Mouse (Mus musculus) brain, embryonic 14.5 days (tissue): Measurements from ENCODE around the gene Commd1. TPM values are rescaled to one million over a fixed set of nuclear protein-coding genes. Genes with fewer than 3 reads are reported as not detected.

ENCODE experiments used
- DNase-seq: peaks from one replicate; pipeline ENCODE4 v3.0.0-alpha.2; 2011; ENCODE audit warnings: low read depth
- CTCF ChIP-seq: fragments of 200-500 bp; IDR thresholded peaks from 2 replicates; pipeline ENCODE4 v1.5.1; 2012; ENCODE audit warnings: inconsistent platforms, mild to moderate bottlenecking, moderate library complexity, borderline replicate concordance; ENCODE audit not compliant: insufficient read depth, insufficient read length; ENCODE audit errors: extremely low read depth
- POLR2A ChIP-seq: fragments of 200-500 bp; IDR thresholded peaks from 2 replicates; pipeline ENCODE4 v1.6.1; 2012; ENCODE audit warnings: mild to moderate bottlenecking, inconsistent platforms, borderline replicate concordance; ENCODE audit not compliant: poor library complexity, insufficient read depth, insufficient read length, severe bottlenecking; ENCODE audit errors: extremely low read depth
- polyA plus RNA-seq: library from polyadenylated mRNA; depleted of rRNA; stranded (reverse); fragments of >200 nt; gene quantifications from 2 replicates; pipeline ENCODE4 v1.2.3, GENCODE M21; 2012

The Commd1 gene
- polyA plus RNA-seq, 1 experiment = 57.5 TPM

- DNase-seq = peak; percentile 31
- TF ChIP-seq POLR2A = no peak
Measured at GRCm38 (mm10) chr11:22936446-22937125, 45.6 kb downstream of the Commd1 start.

GRCm38 (mm10) chr11:22932167-22932566, 50.0 kb downstream of the Commd1 start:
- no peak for DNase-seq
- TF ChIP-seq CTCF (no peak), POLR2A (no peak)

GRCm38 (mm10) chr11:22931320-22931905, 50.8 kb downstream of the Commd1 start:
- TF ChIP-seq POLR2A (no peak), CTCF (no peak)
- DNase-seq = no peak

- no peak for DNase-seq
- TF ChIP-seq POLR2A (no peak), CTCF (no peak)
Measured at GRCm38 (mm10) chr11:22930129-22930528, 52.1 kb downstream of the Commd1 start.

- DNase-seq = no peak
- TF ChIP-seq CTCF (no peak), POLR2A (no peak)
Measured at GRCm38 (mm10) chr11:22928586-22929169, 53.5 kb downstream of the Commd1 start.

- TF ChIP-seq CTCF = no peak
- DNase-seq = peak; percentile 48
Measured at GRCm38 (mm10) chr11:22923606-22924005, 58.6 kb downstream of the Commd1 start.

GRCm38 (mm10) chr11:22922546-22922945, 59.6 kb downstream of the Commd1 start:
- TF ChIP-seq CTCF (no peak), POLR2A (no peak)

GRCm38 (mm10) chr11:22919336-22919735, 62.8 kb downstream of the Commd1 start:
- DNase-seq = no peak
- no peak for TF ChIP-seq POLR2A
- no peak for TF ChIP-seq CTCF

More at GRCm38 (mm10) chr11:22922546-22922945, 59.6 kb downstream of the Commd1 start:
- DNase-seq = no peak

- no peak for TF ChIP-seq CTCF
- no peak for TF ChIP-seq POLR2A
- no peak for DNase-seq
Measured at GRCm38 (mm10) chr11:22917786-22918185, 64.4 kb downstream of the Commd1 start.

- TF ChIP-seq CTCF (no peak), POLR2A (no peak)
- DNase-seq = peak; percentile 8
Measured at GRCm38 (mm10) chr11:22913744-22914143, 68.4 kb downstream of the Commd1 start.

- DNase-seq = no peak
- TF ChIP-seq CTCF (no peak), POLR2A (no peak)
Measured at GRCm38 (mm10) chr11:22911831-22912230, 70.4 kb downstream of the Commd1 start.

GRCm38 (mm10) chr11:22906453-22906865, 75.7 kb downstream of the Commd1 start:
- DNase-seq = no peak
- TF ChIP-seq CTCF = no peak
- no peak for TF ChIP-seq POLR2A
